Mouse (Mus musculus): ENCODE measurements at regions not wholly inside any gene's neighbourhood (a gene's known extent, or its start where the extent isn't known, plus 50 kb on each side); places are given as distances from the start of the nearest gene placed in this dataset.

- DNase-seq (ENCODE audit: low spot score) = no peak
These were observed 51.2 kb upstream of the Tanc2 start for GRCm38 (mm10) chr11:105538421-105539210.

- DNase-seq (ENCODE audit: low spot score) = no peak
These were observed 57.2 kb upstream of the Tanc2 start for GRCm38 (mm10) chr11:105532616-105533015.

- DNase-seq (ENCODE audit: low spot score) = no peak
These were observed 59.1 kb upstream of the Tanc2 start for GRCm38 (mm10) chr11:105530711-105531157.

GRCm38 (mm10) chr11:105526066-105526465 lies 63.7 kb upstream of the Tanc2 start:
- DNase-seq (ENCODE audit: low spot score) = no peak

- DNase-seq (ENCODE audit: low spot score) = no peak
These were observed 64.2 kb upstream of the Tanc2 start for GRCm38 (mm10) chr11:105525608-105526007.

GRCm38 (mm10) chr11:105524400-105524799 lies 65.4 kb upstream of the Tanc2 start:
- no peak for DNase-seq (ENCODE audit: low spot score)

GRCm38 (mm10) chr11:105523765-105524164 lies 66.0 kb upstream of the Tanc2 start:
- no peak for DNase-seq (ENCODE audit: low spot score)

- DNase-seq (ENCODE audit: low spot score) = no peak
These were observed 63.9 kb upstream of the March10 start for GRCm38 (mm10) chr11:105520398-105520797.

GRCm38 (mm10) chr11:105513275-105513674 lies 56.7 kb upstream of the March10 start:
- DNase-seq (ENCODE audit: low spot score) = no peak

- DNase-seq (ENCODE audit: low spot score) = no peak
These were observed 54.1 kb upstream of the March10 start for GRCm38 (mm10) chr11:105510626-105511025.

GRCm38 (mm10) chr11:105510056-105510455 lies 53.5 kb upstream of the March10 start:
- DNase-seq (ENCODE audit: low spot score) = no peak

GRCm38 (mm10) chr11:105508660-105509038 lies 52.1 kb upstream of the March10 start:
- no peak for DNase-seq (ENCODE audit: low spot score)

GRCm38 (mm10) chr11:105507972-105508659 lies 51.6 kb upstream of the March10 start:
- DNase-seq (ENCODE audit: low spot score) = peak; percentile 43

GRCm38 (mm10) chr11:105507332-105507971 lies 50.9 kb upstream of the March10 start:
- DNase-seq (ENCODE audit: low spot score) = no peak

Data from layer of hippocampus, adult 9-10 months (tissue).